ENCODE assay signal across 38 mouse cellular contexts in genomic region chr6:83575609-83576008, GRCm38 (mm10). TPM values are rescaled to one million over a fixed set of nuclear protein-coding genes. Genes with fewer than 3 reads are reported as not detected.
"Had no signal": no experiment of that assay in that cellular context is flagged by ENCODE, and none has a peak within 500 bp of the region (broad histone marks: within the 10 kb centered on the region; RNA-seq: fewer than 3 reads in every experiment).

No protein-coding gene starts in this region.

- H3K36me3 ChIP-seq: limb, embryonic 10.5 days; limb, embryonic 12.5 days; limb, embryonic 13.5 days; limb, embryonic 15.5 days; liver, embryonic 12.5 days; liver, embryonic 13.5 days; liver, embryonic 15.5 days; lung, embryonic 15.5 days; midbrain, embryonic 10.5 days; midbrain, embryonic 12.5 days; midbrain, embryonic 13.5 days; midbrain, embryonic 15.5 days had no signal

- H3K9ac ChIP-seq: limb, embryonic 12.5 days; limb, embryonic 13.5 days; limb, embryonic 15.5 days; liver, embryonic 12.5 days; liver, embryonic 13.5 days; liver, embryonic 14.5 days; liver, embryonic 15.5 days; liver, postnatal 0 days; lung, embryonic 14.5 days; lung, embryonic 15.5 days; midbrain, embryonic 12.5 days; midbrain, embryonic 13.5 days; midbrain, embryonic 15.5 days had no signal

- DNase-seq: left cerebral cortex, postnatal 4 days; liver; liver, embryonic 13.5 days; liver, postnatal 0 days; lung, adult 18-20 months; lung, adult 2 months; lung, embryonic 14.5 days; lung, postnatal 10 days; lung, postnatal 14 days; lung, postnatal 36 days; midbrain, embryonic 14.5 days had no signal

- ATAC-seq: liver, embryonic 12.5 days; liver, postnatal 0 days; lung, postnatal 0 days; midbrain, embryonic 13.5 days; midbrain, embryonic 15.5 days; midbrain, embryonic 16.5 days had no signal

- H3K27me3 ChIP-seq: midbrain, embryonic 15.5 days had no signal

- H3K9me3 ChIP-seq: limb, embryonic 10.5 days; limb, embryonic 12.5 days; limb, embryonic 13.5 days; limb, embryonic 15.5 days; liver, embryonic 12.5 days; liver, embryonic 13.5 days; liver, embryonic 15.5 days; lung, embryonic 15.5 days; megakaryocyte, embryonic 14.5 days; midbrain, embryonic 10.5 days; midbrain, embryonic 12.5 days; midbrain, embryonic 13.5 days; midbrain, embryonic 15.5 days had no signal

- H3K4me3 ChIP-seq: left cerebral cortex, adult 2 months; limb, embryonic 10.5 days; limb, embryonic 12.5 days; limb, embryonic 13.5 days; limb, embryonic 15.5 days; liver, embryonic 12.5 days; liver, embryonic 13.5 days; liver, embryonic 15.5 days; lung, embryonic 15.5 days; megakaryocyte, embryonic 14.5 days; midbrain, embryonic 10.5 days; midbrain, embryonic 12.5 days; midbrain, embryonic 13.5 days; midbrain, embryonic 15.5 days; myocyte had no signal

- H3K4me2 ChIP-seq: limb, embryonic 12.5 days; limb, embryonic 13.5 days; limb, embryonic 15.5 days; liver, embryonic 11.5 days; liver, embryonic 12.5 days; liver, embryonic 13.5 days; liver, embryonic 15.5 days; lung, embryonic 14.5 days; lung, embryonic 15.5 days; midbrain, embryonic 11.5 days; midbrain, embryonic 12.5 days; midbrain, embryonic 13.5 days; midbrain, embryonic 15.5 days had no signal

- H3K27ac ChIP-seq: left cerebral cortex, adult 2 months; limb, embryonic 10.5 days; limb, embryonic 12.5 days; limb, embryonic 13.5 days; limb, embryonic 15.5 days; liver, embryonic 12.5 days; liver, embryonic 13.5 days; liver, embryonic 14.5 days; liver, embryonic 15.5 days; lung, embryonic 15.5 days; macrophage; midbrain, embryonic 10.5 days; midbrain, embryonic 12.5 days; midbrain, embryonic 13.5 days; midbrain, embryonic 15.5 days had no signal

RNA-seq across cellular contexts. Expression of gene Actg2, which starts 39.5 kb away (rescaled TPM):
- total RNA-seq: left cerebral cortex, adult 2 months; left cerebral cortex, adult 8-10 months; left cerebral cortex, postnatal 25 days; left cerebral cortex, postnatal 36 days; megakaryocyte progenitor cell, adult 5-6 weeks; megakaryocyte, adult 5-6 weeks; megakaryocyte-erythroid progenitor cell, adult 5-6 weeks; monocyte, adult 5-6 weeks had no signal
- polyA plus RNA-seq: macrophage had no signal
